In the genomic region with DNA sequence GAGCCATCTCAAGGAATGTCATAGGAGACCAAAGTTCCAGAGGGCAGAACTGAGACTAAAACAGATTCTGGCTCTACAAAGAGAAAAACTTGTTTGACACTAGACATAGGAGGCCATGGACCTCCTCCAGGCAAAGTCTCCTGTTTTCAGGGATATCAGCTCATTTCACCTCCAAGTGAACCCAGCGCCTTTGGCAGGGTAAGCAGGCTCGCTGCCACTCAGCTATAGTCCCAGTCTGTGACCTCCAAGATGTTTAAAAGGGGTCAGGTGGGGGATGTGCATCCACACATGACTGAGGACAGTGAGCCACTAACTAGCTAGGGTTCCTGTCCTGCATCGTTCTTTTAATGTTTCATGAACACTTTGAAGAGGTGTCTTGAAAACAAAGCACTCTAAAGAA, we compare ENCODE assay signal across 10 mouse cellular contexts. TPM values are rescaled to one million over a fixed set of nuclear protein-coding genes. Genes with fewer than 3 reads are reported as not detected.
DNase-seq lines count a peak whose midpoint lies in the region; ATAC-seq and TF ChIP-seq lines count a peak whose summit lies in the region.
"Had no signal": no experiment of that assay in that cellular context is flagged by ENCODE, and none has a peak within 500 bp of the region (broad histone marks: within the 10 kb centered on the region; RNA-seq: fewer than 3 reads in every experiment).

No protein-coding gene starts in this region.

- no peak for TF ChIP-seq CTCF in midbrain, postnatal 0 days (IDR thresholded peaks at IDR 0.05)
- TF ChIP-seq CTCF in stomach, postnatal 0 days (IDR thresholded peaks at IDR 0.05; ENCODE audit: low read depth) = no peak

- 61% methylated on average over 3 of the region's 3 CpGs for WGBS in midbrain, embryonic 16.5 days
- 81% methylated on average over 3 of the region's 3 CpGs for WGBS in midbrain, postnatal 0 days
- WGBS in kidney, embryonic 15.5 days = 20% methylated on average over 3 of the region's 3 CpGs
- WGBS in stomach, postnatal 0 days = 35% methylated on average over 3 of the region's 3 CpGs

- H3K36me3 ChIP-seq in midbrain, embryonic 16.5 days (ENCODE audit: control insufficient read depth, insufficient read depth, low read length) = no peaks in the 10 kb centered on the region
- H3K36me3 ChIP-seq in midbrain, postnatal 0 days (ENCODE audit: insufficient read depth, low read length) = no peaks in the 10 kb centered on the region
- H3K36me3 ChIP-seq in kidney, embryonic 15.5 days = no peaks in the 10 kb centered on the region
- H3K36me3 ChIP-seq in stomach, postnatal 0 days (ENCODE audit: control insufficient read depth, insufficient read depth, low read length) = no peaks in the 10 kb centered on the region
- H3K36me3 ChIP-seq: forebrain, embryonic 12.5 days had no signal

- peak; percentile 63 for DNase-seq in adrenal gland, postnatal 10 days
- DNase-seq in adrenal gland, postnatal 4 days (ENCODE audit: low spot score in 2 of 2) = no peak
- DNase-seq in midbrain, postnatal 0 days (ENCODE audit: low spot score) = no peak
- peak; percentile 27 for DNase-seq in stomach, postnatal 0 days (ENCODE audit: low spot score)
- no peak for DNase-seq in natural killer cell, adult 2 months (ENCODE audit: low spot score in 2 of 2)
- DNase-seq in ovary, postnatal 10 days (ENCODE audit: low spot score) = no peak
- DNase-seq: right cerebral cortex, adult 18-20 months had no signal

- TF ChIP-seq EP300 in stomach, postnatal 0 days (optimal IDR thresholded peaks at IDR 0.05) = no peak

- no peak overlapping the region for H3K9ac ChIP-seq in midbrain, embryonic 16.5 days (ENCODE audit: low read depth, low read length)
- no peak overlapping the region for H3K9ac ChIP-seq in midbrain, postnatal 0 days (replicated peaks; ENCODE audit: low read length, poor library complexity, severe bottlenecking)
- H3K9ac ChIP-seq in kidney, embryonic 15.5 days = no peak overlapping the region
- H3K9ac ChIP-seq in stomach, postnatal 0 days (ENCODE audit: low read length) = no peak overlapping the region

- H3K4me1 ChIP-seq in midbrain, embryonic 16.5 days (ENCODE audit: control insufficient read depth, insufficient read depth, low read length) = peaks cover 29% of the 10 kb centered on the region
- H3K4me1 ChIP-seq in midbrain, postnatal 0 days (ENCODE audit: insufficient read depth, low read length) = peaks cover 17% of the 10 kb centered on the region; the same call in 1 of the 2 replicates
- peaks cover 48% of the 10 kb centered on the region for H3K4me1 ChIP-seq in kidney, embryonic 15.5 days
- 0 out of 2 replicates have a peak, but pooled peaks cover 3% of the 10 kb centered on the region for H3K4me1 ChIP-seq in stomach, postnatal 0 days (replicated peaks; ENCODE audit: control insufficient read depth, insufficient read depth)

- no peaks in the 10 kb centered on the region for H3K27me3 ChIP-seq in midbrain, embryonic 16.5 days (ENCODE audit: control insufficient read depth, insufficient read depth, low read depth, low read length)
- no peaks in the 10 kb centered on the region for H3K27me3 ChIP-seq in midbrain, postnatal 0 days (ENCODE audit: insufficient read depth, low read length)
- no peaks in the 10 kb centered on the region for H3K27me3 ChIP-seq in kidney, embryonic 15.5 days
- no peaks in the 10 kb centered on the region for H3K27me3 ChIP-seq in stomach, postnatal 0 days (ENCODE audit: control insufficient read depth, insufficient read depth, low read length)
- H3K27me3 ChIP-seq: forebrain, embryonic 12.5 days had no signal

- peak overlapping the region; percentile 13; the same call in 1 of the 2 replicates for H3K4me2 ChIP-seq in midbrain, embryonic 16.5 days (ENCODE audit: low read length)
- H3K4me2 ChIP-seq in midbrain, postnatal 0 days (ENCODE audit: low read depth, low read length, poor library complexity, severe bottlenecking) = no peak overlapping the region
- H3K4me2 ChIP-seq in kidney, embryonic 15.5 days = peak overlapping the region; percentile 73
- H3K4me2 ChIP-seq in stomach, postnatal 0 days (replicated peaks; ENCODE audit: low read depth) = 0 out of 2 replicates have a peak overlapping the region, but pooled peaks have one; percentile 11

- no peak overlapping the region for H3K27ac ChIP-seq in midbrain, embryonic 16.5 days (ENCODE audit: low read length)
- no peak overlapping the region for H3K27ac ChIP-seq in midbrain, postnatal 0 days (ENCODE audit: low read depth, low read length)
- H3K27ac ChIP-seq in kidney, embryonic 15.5 days = peak overlapping the region; percentile 82
- H3K27ac ChIP-seq in stomach, postnatal 0 days (replicated peaks) = no peak overlapping the region
- H3K27ac ChIP-seq: forebrain, embryonic 12.5 days had no signal

- ATAC-seq in midbrain, embryonic 16.5 days = no peak
- no peak for ATAC-seq in midbrain, postnatal 0 days (ENCODE audit: low FRiP score)
- peak; percentile 24; the same call in 1 of the 2 replicates for ATAC-seq in kidney, embryonic 15.5 days (replicated peaks; ENCODE audit: low FRiP score)
- no peak for ATAC-seq in stomach, postnatal 0 days (ENCODE audit: low FRiP score, low TSS enrichment)

- no peaks in the 10 kb centered on the region for H3K9me3 ChIP-seq in midbrain, embryonic 16.5 days (replicated peaks; ENCODE audit: control insufficient read depth, low read length, poor library complexity, severe bottlenecking)
- H3K9me3 ChIP-seq in midbrain, postnatal 0 days (ENCODE audit: low read length) = no peaks in the 10 kb centered on the region
- no peaks in the 10 kb centered on the region for H3K9me3 ChIP-seq in kidney, embryonic 15.5 days (replicated peaks)
- H3K9me3 ChIP-seq in stomach, postnatal 0 days (ENCODE audit: control insufficient read depth, low read length) = no peaks in the 10 kb centered on the region
- H3K9me3 ChIP-seq: forebrain, embryonic 12.5 days had no signal

- no peak overlapping the region for H3K4me3 ChIP-seq in midbrain, embryonic 16.5 days (ENCODE audit: low read depth, low read length)
- no peak overlapping the region for H3K4me3 ChIP-seq in midbrain, postnatal 0 days (ENCODE audit: low read depth, low read length)
- H3K4me3 ChIP-seq in kidney, embryonic 15.5 days (replicated peaks) = peak overlapping the region; percentile 80; the same call in 1 of the 2 replicates
- H3K4me3 ChIP-seq in stomach, postnatal 0 days (ENCODE audit: low read depth, low read length) = no peak overlapping the region

RNA-seq across cellular contexts. Expression of a gene that starts 2.7 kb away (rescaled TPM):
- 10 to 100 TPM; 51.3 to 53.3 TPM for total RNA-seq in adrenal gland, postnatal 10 days (2021)
- 10 to 100 TPM; 47.3 to 48.6 TPM for total RNA-seq in adrenal gland, postnatal 4 days (2021)
- polyA plus RNA-seq in midbrain, embryonic 16.5 days (2015; fragmentation: Nextera tagmentation; extraction: Ambion mirVana) = 6.6 and 7.0 TPM in 2 replicates
- total RNA-seq in midbrain, postnatal 0 days (2014; rRNA removed) = 30.2 and 44.0 TPM in 2 replicates
- 9.8 and 11.4 TPM in 2 replicates for polyA plus RNA-seq in midbrain, postnatal 0 days (2015; fragmentation: Nextera tagmentation; extraction: Ambion mirVana)
- 5.3 and 5.4 TPM in 2 replicates for polyA plus RNA-seq in kidney, embryonic 15.5 days (2015; fragmentation: Nextera tagmentation; extraction: Ambion mirVana)
- 8.0 and 17.0 TPM in 2 replicates for polyA plus RNA-seq in stomach, postnatal 0 days (2015; fragmentation: Nextera tagmentation; extraction: Ambion mirVana)

RNA-seq across cellular contexts. Expression of a gene that starts 49.6 kb away (rescaled TPM):
- total RNA-seq in adrenal gland, postnatal 10 days (2021) = 10 to 100 TPM; 25.4 to 28.4 TPM
- total RNA-seq in adrenal gland, postnatal 4 days (2021) = 10 to 100 TPM; 34.1 to 42.3 TPM
- 37.6 and 38.2 TPM in 2 replicates for polyA plus RNA-seq in midbrain, embryonic 16.5 days (2015; fragmentation: Nextera tagmentation; extraction: Ambion mirVana)
- total RNA-seq in midbrain, postnatal 0 days (2014; rRNA removed) = 22.1 and 29.0 TPM in 2 replicates
- polyA plus RNA-seq in midbrain, postnatal 0 days (2015; fragmentation: Nextera tagmentation; extraction: Ambion mirVana) = 36.6 and 37.4 TPM in 2 replicates
- 32.1 and 34.2 TPM in 2 replicates for polyA plus RNA-seq in kidney, embryonic 15.5 days (2015; fragmentation: Nextera tagmentation; extraction: Ambion mirVana)
- 26.3 and 29.5 TPM in 2 replicates for polyA plus RNA-seq in stomach, postnatal 0 days (2015; fragmentation: Nextera tagmentation; extraction: Ambion mirVana)

Comparison
In these comparisons a context has a peak if more than half of its experiments do, and no peak if none do; other contexts are left out.
1. DNase-seq: peak in adrenal gland, postnatal 10 days (single experiment) and stomach, postnatal 0 days (single experiment); none in adrenal gland, postnatal 4 days (0 of 2), midbrain, postnatal 0 days (single experiment), natural killer cell, adult 2 months (0 of 2) and ovary, postnatal 10 days (single experiment).